Mouse (Mus musculus): ENCODE measurements at regions not wholly inside any gene's neighbourhood (a gene's known extent, or its start where the extent isn't known, plus 50 kb on each side); places are given as distances from the start of the nearest gene placed in this dataset.
"Not testable (repeated sequence)": the region's sequence is repeated elsewhere in the genome, so short reads cannot be mapped to it uniquely, and the experiment has no call there.

DNA sequence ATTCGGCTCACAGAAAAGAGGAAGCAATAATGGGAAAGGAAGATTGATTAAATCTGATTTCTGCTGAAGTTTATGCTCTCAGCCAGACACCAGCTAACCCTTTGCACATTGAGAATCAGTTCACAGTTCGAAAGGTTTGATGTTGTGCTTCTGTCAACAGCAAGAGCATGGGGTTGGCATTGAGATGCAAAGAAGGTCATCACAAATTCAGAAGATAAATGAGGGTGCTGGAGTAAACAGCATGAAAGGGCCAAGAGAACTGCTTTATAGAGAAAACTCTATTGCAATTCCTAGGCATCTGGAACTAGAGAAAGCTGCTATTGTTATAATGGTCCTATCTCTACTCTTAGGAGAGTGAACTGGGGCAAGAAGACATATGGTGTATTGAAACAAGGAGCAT lies 250.8 kb downstream of the Rab38 start:
- DNase-seq, result no peak

DNA sequence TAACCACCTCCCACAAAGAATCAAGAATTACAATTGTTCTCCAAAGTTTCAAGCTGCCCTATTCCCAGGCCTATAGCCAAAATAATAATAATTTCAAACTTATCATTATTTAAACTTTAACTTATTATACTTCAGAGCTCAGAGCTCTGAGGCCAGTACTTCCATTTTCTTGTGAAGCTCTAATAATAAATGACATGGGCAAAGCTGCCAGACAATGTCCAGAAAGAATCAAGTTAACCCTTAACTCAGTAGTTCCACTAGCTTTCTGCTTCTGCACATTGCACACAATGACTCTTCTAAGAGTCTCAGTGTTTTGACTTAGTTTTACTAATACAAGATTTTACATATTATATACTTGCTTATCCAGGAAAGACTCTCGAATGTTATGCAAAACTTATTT lies 291.0 kb downstream of the Rab38 start:
- DNase-seq, result not testable (repeated sequence)

DNA sequence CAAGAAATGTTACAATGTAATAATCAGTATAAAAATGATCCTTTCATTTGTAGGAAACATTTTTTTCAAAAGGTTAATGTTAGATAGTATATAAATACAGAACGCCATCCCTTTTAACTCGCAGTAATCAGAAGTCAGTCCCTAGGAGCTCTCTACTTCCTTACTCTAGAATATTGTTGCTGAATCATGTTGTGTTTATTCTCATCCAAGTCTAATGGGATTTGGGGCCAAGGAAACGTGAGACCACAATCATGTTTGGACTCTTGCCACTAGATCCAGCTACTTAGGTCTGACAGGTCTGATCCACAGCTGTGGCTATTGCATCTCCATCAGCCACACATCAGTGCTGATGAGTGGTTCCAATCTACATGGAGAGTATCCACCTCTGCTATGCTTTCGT lies 304.4 kb downstream of the Rab38 start:
- no peak for DNase-seq

DNA sequence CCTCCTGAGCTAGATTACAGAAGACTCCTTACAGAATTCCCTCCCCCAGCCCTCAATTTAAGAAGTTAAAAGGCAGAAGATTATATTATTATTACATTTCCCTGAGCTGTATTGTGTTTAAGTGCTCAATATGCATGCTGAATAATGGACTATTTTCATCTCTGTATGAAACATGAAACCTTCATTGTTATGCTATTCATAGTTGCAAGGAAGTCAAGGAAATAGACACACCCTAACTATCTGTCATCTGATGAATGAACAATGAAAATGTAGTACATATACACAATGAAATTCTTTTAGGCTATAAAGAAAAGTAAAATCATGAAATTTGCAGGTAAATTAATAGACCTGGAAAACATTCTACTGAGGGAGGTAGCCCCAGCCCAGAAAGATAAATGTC lies 305.7 kb downstream of the Rab38 start:
- no peak for DNase-seq

DNA sequence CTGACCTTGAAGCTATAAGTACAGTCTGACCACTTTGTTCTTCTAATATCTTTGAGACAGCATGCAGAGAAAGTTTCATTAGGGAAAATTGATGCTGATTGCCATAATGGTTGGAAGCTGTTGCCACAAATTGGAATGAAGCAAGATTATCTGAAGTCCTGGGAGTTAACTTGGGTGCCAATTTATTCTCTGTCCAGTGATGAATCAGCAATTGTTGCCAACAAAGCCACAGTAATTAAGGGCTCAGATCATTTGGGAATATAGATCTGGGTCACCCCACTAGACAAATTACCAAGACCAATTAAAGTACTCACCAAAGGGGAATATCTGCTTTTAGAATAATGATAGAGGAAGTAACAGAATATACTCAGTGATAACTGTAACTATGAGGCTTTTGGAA lies 347.3 kb downstream of the Rab38 start:
- DNase-seq, result no peak

DNA sequence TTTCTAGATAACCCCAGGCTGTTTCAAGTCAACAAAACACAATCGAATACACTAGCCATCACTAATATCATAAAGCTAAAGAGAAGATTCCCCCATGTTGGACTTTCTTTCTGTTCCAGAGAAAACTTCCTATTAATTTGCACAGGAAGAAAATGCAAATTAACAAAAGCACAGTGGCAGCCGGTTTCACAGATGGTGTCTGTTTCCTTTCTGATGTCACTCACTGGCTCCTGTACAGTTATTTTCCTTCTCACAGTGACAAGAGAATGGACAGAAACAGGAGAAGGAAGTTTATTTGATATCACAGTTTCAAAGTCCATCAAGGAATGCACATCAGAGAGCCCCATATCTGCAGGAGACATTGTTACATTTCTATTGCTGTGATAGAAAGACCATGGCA lies 352.8 kb downstream of the Rab38 start:
- DNase-seq, result peak; percentile 2

DNA sequence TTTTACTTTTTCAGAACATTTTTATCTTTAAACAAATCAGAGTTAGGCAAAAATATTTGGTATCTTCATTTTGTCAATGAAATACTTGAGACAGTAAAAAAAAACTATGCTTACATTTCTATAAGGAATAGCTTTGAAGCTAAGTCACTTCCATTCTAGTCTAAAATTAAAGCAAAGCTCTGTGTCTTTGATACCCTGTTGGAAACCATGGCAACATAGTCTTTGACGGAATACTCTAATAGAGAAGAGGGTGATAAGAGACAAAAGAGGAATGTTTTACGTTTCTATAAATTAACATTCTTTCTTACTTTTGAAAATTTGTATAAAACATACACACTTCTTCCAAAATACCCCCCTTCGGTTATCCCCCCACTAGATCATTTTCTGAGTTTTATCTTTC lies 378.1 kb downstream of the Rab38 start:
- no peak for DNase-seq

DNA sequence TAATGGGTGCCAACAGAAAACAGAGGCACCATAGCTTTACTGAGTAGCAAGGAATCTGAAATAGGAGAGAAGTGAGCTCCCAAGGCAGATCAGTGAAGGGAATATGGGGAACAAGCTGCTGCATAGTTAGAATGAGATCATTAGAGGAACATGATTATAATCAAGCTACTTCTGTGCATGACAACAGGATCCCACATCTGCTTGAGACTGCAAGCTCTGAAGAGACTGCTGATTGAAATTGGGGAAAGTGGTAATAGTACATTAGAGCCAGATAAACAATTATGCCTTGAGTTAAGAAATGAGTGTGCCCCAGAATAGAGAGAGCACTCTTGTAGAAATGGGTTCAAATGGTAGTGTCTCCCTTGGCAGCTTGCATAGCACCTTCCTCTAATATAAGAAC lies 380.1 kb downstream of the Rab38 start:
- no peak for DNase-seq

DNA sequence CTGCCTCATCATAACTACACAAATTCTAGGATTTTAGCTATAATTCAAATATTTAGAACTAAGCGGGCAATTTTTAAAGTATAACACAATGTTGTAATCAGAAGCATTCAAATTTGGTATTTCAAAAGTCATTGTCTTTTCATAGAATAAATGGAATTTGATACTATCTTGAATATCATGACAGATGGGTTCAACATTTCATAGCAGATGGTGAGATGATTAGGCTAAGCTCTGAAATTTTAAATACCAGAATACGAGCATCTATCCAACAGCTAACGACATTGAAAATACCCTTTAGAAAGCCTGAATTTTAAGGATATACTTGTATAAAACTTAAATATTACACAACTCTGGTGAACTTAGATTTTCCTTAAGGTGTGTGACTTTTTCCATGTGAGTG lies 390.1 kb downstream of the Rab38 start:
- no peak for DNase-seq

DNA sequence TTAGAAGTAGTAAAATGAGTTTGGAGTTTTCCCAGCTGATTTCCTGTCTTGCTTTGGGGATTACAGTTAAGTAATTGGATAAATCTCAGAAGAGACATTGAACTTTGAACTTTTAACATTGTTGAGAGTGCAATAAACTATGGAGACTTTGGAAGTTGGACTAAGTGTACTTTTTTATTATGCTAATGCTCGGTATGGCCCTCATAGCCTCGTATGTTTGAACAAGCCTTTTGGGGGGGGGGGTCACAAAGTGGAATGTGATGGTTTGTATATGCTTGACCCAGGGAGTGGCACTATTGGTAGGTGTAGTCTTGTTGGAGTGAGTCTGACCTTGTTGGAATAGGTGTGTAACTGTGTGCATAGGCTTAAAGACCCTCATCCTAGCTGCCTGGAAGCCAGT lies 396.4 kb downstream of the Rab38 start:
- DNase-seq, result no peak

DNA sequence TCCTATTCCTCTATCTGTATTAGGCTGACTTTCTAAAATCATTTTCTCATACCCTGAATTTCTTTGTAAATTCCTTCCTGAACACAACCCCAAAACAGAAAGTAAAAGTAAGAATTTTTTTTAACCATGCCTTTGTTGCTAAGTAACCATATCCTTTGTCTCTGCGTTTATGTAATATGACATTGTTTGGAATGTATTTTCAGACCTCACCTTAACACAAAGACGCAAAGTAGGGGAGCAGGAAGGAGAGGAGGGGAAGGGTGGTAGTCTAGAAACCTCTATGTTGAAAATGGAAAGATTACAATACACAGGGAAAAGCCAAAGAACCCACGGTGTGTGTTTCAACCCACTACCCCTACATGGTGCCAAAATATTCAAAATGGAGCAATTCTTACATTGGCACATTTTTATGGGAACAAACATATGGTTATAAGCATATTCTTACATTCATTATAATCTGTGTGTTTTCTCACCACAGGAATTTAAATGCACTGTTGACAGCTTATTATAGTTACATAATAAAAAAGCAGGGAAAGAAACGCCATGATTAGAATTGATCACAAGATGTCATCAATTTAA lies 418.0 kb downstream of the Rab38 start:
- DNase-seq, result no peak
